Mouse (Mus musculus) lung, adult 10 weeks (tissue): Measurements from ENCODE around the gene Map3k5. TPM values are rescaled to one million over a fixed set of nuclear protein-coding genes. Genes with fewer than 3 reads are reported as not detected.

Experiments used
- polyA plus RNA-seq: library from polyadenylated mRNA; stranded (reverse); fragments of 350-450 nt; fragmentation: Illumina TruSeq; extraction: RNeasy Lipid Tissue Mini Kit (QIAGEN cat#74804); gene quantifications from one replicate; pipeline ENCODE4 v1.2.3, GENCODE M21; 2014; ENCODE audit warnings: low read depth, low replicate concordance; ENCODE audit not compliant: insufficient read depth

Map3k5 gene
- 9.6 TPM for polyA plus RNA-seq

DNA sequence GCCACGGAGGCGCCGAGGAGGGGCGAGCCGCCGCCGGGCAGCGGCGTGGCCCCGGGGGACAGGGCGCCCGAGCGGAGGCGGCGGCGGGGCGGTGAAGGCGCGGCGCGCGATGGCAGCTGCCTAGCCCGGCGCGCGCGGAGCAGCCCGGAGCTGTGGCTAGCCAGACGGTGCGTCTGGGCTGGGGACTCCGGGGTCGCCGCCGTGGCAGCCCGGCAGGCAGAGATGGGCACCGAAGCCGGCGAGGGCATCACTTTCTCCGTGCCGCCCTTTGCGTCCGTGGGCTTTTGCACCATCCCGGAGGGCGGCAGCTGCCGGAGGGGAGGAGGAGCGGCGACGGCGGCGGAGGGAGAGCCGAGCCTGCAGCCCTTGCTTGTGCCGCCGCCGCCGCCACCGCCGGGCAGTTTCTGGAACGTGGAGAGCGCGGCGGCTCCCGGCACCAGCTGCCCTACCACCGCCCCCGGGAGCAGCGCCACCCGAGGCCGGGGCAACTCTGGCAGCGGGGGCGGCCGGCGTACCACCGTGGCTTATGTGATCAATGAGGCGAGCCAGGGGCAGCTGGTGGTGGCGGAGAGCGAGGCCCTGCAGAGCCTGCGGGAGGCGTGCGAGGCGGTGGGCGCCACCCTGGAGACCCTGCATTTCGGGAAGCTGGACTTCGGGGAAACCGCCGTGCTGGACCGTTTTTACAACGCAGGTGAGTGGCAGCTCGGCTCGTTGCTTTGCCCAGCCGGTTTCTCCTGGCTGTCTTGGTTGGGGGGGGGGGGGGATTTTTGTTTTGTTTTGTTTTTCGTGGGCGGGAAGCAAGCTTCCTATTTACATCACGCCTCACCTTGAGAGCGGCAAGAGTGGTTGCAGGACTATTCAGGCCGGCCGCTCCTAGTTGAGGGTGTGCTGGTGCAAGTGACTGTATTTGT lies at the start of gene Map3k5:
Gene Map3k5 (plus strand): TSS at position 89 of the 911 bp plus-strand sequence.

DNA sequence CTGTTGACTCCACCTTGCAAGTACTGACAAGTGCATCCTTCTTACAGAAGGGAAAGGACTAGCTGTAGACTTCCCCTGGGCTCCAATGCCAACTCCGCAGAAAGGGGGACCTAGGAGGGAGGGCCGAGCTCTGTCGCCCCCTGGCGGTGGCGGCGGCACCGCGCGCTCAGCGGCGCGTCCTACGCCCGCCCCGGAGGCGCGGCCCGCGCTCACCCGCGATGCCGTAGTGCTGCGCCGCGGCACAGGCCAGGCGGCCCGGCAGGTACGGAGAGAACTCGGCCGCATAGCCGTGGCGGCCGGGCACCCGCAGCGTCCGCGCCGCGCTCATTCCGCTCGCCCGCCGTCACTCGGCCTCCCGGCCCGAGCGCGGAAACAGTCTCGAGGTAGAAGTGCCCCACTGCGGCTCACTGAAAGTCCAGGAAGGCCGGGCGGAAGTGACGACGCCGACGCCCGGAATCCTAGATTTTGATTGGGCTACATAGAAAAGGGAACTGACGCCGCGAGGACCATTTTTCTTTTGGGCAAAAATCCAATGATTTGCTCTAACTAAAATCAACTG lies 26.9 kb upstream of the Map3k5 start, which contains the start of gene Pex7:
Gene Pex7 (minus strand): TSS at position 444 of the 559 bp plus-strand sequence.

DNA sequence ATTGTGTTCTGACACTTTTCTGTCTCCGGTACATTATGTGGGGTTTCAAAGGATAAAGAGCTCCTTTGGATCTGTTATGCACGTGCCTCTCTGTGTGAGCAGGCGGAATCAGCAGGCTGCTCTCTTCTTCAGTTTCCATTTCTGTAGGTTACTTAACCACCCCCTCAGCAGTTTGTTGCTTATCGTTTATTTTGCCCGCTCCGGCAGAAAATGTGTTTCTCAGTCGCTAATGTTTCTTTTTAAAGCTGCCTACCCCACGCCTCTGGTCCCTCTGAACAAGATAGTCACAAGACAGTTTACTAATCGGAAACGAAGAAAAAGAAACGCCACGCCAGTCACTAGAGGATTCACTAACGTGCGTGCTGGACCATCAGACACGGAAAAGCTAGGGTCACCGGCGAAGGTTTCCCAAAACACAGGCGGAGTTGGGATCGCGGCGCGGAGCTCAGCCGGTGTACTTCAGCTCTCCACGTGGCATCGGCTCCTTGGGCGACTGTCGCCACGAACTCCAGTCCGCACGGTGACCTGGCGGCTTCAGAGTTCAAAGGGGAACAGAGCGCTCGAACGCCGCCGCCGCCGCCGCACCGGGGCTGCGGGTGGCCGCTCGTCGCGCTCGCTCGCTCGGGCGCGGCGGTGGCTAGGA lies 214.0 kb downstream of the Map3k5 start, which contains the start of gene Map7:
Gene Map7 (plus strand): TSS at position 342 of the 643 bp plus-strand sequence.

Other genes with a start within 250 kb of the Map3k5 start
- gene Il20ra, start 221.9 kb upstream of the Map3k5 start, polyA plus RNA-seq, result 0.11 TPM
- gene Slc35d3, start 83.0 kb upstream of the Map3k5 start, polyA plus RNA-seq, result 0.25 TPM
- 26.7 TPM for gene Pex7, start 26.8 kb upstream of the Map3k5 start, polyA plus RNA-seq
- gene Map7, start 214.0 kb downstream of the Map3k5 start, polyA plus RNA-seq, result 8.3 TPM